Mouse (Mus musculus): ENCODE results near the gene Sfrp5. TPM values are rescaled to one million over a fixed set of nuclear protein-coding genes. Genes with fewer than 3 reads are reported as not detected.

Sfrp5 gene
- polyA plus RNA-seq, 1 experiment from 2014 or later, result 4.1 TPM

DNA sequence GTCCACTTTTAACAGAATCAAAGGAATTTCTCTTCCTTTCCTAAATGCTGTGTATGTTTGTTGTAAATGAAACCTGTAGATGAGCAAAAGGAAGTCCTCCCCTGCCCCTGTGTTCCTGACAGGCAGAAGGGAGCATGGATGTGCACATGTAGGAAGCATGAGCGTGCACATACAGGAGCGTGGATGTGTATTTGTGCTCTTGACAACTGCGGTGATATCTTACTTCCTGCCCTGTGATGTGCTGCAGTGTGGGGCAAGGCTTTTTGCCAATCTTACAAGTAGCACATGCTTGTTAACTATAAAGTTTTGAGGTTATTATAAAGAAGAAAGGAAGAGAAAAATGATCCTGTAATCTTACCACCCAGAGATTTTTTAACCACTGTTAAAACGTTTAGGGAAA lies 12.3 kb downstream of the Sfrp5 start:
- Histone ChIP-seq H3K9ac (ENCODE audit: low read length) (no peak overlapping the region), H3K4me3 (ENCODE audit: low read depth, low read length) (no peak overlapping the region), H3K4me2 (ENCODE audit: low read depth) (no peak overlapping the region), H3K4me1 (ENCODE audit: control insufficient read depth, insufficient read depth, low read length) (no peaks in the 10 kb centered on the region), H3K9me3 (ENCODE audit: control insufficient read depth, low read length) (no peaks in the 10 kb centered on the region; the same call in 1 of the 2 replicates), H3K36me3 (ENCODE audit: control insufficient read depth, insufficient read depth, low read length) (peaks cover 8% of the 10 kb centered on the region; the same call in 1 of the 2 replicates), H3K27ac (ENCODE audit: low read depth, low read length) (no peak overlapping the region), H3K27me3 (ENCODE audit: control insufficient read depth, insufficient read depth, low read length) (no peaks in the 10 kb centered on the region)
- no peak for ATAC-seq (ENCODE audit: insufficient read depth, low FRiP score, low TSS enrichment)
- DNase-seq (ENCODE audit: low spot score), result no peak
- 87% methylated on average over 4 of the region's 4 CpGs for WGBS

DNA sequence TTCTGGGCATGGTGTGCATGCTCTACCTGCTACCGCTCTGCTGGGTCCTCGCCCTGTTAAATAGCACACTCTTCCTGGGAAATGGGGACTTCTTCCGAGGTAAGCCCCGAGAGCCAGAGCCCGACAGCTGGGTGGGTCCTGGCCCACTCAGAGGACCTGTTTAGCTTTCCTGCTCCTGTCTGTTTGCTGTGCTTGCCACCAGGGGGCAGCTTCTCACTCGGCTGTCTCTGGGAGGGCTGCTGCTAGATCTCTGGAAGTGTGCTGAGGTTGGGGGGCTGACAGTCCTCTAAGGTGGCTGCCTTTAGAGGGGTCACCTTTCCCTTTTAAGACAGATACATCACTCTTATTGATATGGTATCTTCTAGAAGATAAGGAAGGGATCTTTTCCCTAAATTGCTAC lies 19.4 kb downstream of the Sfrp5 start:
- Histone ChIP-seq H3K9me3 (ENCODE audit: control insufficient read depth, low read length) (no peaks in the 10 kb centered on the region), H3K4me1 (ENCODE audit: control insufficient read depth, insufficient read depth, low read length) (no peaks in the 10 kb centered on the region), H3K4me3 (ENCODE audit: low read depth, low read length) (no peak overlapping the region), H3K4me2 (ENCODE audit: low read depth) (no peak overlapping the region), H3K36me3 (ENCODE audit: control insufficient read depth, insufficient read depth, low read length) (peaks cover 7% of the 10 kb centered on the region), H3K9ac (ENCODE audit: low read length) (no peak overlapping the region), H3K27ac (ENCODE audit: low read depth, low read length) (no peak overlapping the region), H3K27me3 (ENCODE audit: control insufficient read depth, insufficient read depth, low read length) (no peaks in the 10 kb centered on the region)
- WGBS, result 65% methylated on average over 6 of the region's 6 CpGs
- DNase-seq (ENCODE audit: low spot score) (no peak), ATAC-seq (ENCODE audit: insufficient read depth, low FRiP score, low TSS enrichment) (no peak)

DNA sequence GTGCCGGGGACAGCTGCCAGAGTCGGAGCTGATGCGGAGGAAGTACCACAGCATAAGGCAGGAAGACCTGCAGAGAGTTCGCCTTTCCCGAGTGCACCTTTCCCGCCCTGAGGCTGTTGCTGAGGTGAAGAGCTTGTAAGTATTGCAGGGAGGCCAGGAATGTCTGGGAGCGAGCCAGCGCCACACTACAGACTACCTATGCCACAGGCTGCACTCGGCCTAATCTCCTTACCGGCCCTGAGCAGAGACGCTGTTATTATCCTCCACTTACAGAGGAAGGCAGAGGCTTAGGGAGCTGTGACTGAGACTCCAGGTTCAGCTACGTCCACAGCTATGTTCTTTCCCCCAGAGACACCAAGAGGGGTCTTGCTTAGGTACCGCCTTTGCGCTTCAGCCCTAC lies 22.7 kb downstream of the Sfrp5 start:
- no peaks in the 10 kb centered on the region for H3K4me1 ChIP-seq (ENCODE audit: control insufficient read depth, insufficient read depth, low read length)
- H3K4me2 ChIP-seq (ENCODE audit: low read depth), result no peak overlapping the region
- ATAC-seq (ENCODE audit: insufficient read depth, low FRiP score, low TSS enrichment) (no peak), DNase-seq (ENCODE audit: low spot score) (no peak)
- peaks cover 2% of the 10 kb centered on the region for H3K36me3 ChIP-seq (ENCODE audit: control insufficient read depth, insufficient read depth, low read length)
- no peaks in the 10 kb centered on the region for H3K27me3 ChIP-seq (ENCODE audit: control insufficient read depth, insufficient read depth, low read length)
- no peak overlapping the region for H3K9ac ChIP-seq (ENCODE audit: low read length)
- H3K9me3 ChIP-seq (ENCODE audit: control insufficient read depth, low read length), result no peaks in the 10 kb centered on the region
- H3K4me3 ChIP-seq (ENCODE audit: low read depth, low read length), result no peak overlapping the region
- 91% methylated on average over 14 of the region's 14 CpGs for WGBS
- no peak overlapping the region for H3K27ac ChIP-seq (ENCODE audit: low read depth, low read length)

DNA sequence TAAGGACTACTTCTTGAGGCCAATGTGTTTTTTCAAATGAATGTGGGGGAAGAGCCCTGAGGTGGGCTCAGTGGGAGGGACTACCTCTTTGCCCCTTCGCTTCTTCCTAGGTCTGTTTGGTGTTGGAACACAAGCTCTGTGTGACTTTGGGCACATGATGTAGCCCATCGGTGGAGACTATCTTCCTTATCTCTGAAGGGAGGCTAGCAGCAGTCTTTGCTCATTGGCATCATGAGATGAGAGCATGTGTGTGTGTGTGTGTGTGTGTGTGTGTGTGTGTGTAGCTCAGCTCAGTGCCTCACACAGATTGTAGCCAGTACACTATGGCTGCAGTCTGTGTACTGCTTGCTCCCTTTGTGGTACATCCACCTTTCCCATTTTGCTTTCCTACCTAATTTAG lies 24.6 kb downstream of the Sfrp5 start:
- no peaks in the 10 kb centered on the region for H3K4me1 ChIP-seq (ENCODE audit: control insufficient read depth, insufficient read depth, low read length)
- no peaks in the 10 kb centered on the region for H3K27me3 ChIP-seq (ENCODE audit: control insufficient read depth, insufficient read depth, low read length)
- no peaks in the 10 kb centered on the region for H3K9me3 ChIP-seq (ENCODE audit: control insufficient read depth, low read length)
- H3K4me3 ChIP-seq (ENCODE audit: low read depth, low read length), result no peak overlapping the region
- WGBS, result 100% methylated on average over 2 of the region's 2 CpGs
- H3K4me2 ChIP-seq (ENCODE audit: low read depth), result no peak overlapping the region
- ATAC-seq (ENCODE audit: insufficient read depth, low FRiP score, low TSS enrichment), result no peak
- H3K36me3 ChIP-seq (ENCODE audit: control insufficient read depth, insufficient read depth, low read length), result peaks cover 2% of the 10 kb centered on the region
- no peak for DNase-seq (ENCODE audit: low spot score)
- no peak overlapping the region for H3K27ac ChIP-seq (ENCODE audit: low read depth, low read length)
- no peak overlapping the region for H3K9ac ChIP-seq (ENCODE audit: low read length)

DNA sequence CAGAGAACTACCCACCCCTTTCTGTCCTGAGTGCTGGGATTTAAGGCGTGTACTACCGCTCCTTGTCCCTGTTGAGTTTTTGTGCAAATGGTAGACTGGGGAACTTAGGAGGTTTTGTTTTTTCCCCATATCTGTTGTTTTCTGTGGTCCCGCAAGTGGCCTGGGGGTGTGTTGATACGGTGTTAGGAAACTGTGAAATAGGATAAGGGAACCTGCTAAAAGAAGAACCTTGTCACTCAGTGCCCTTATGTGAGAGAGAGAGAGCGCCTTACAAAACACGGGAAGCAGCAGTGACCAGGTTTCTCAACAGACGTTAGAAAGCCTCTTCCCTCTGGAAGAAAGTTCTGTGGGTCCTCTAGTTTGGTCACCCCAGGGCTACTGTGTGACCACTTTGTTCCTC lies 25.2 kb downstream of the Sfrp5 start:
- Histone ChIP-seq H3K27me3 (ENCODE audit: control insufficient read depth, insufficient read depth, low read length) (no peaks in the 10 kb centered on the region), H3K9ac (ENCODE audit: low read length) (no peak overlapping the region), H3K9me3 (ENCODE audit: control insufficient read depth, low read length) (no peaks in the 10 kb centered on the region), H3K4me2 (ENCODE audit: low read depth) (no peak overlapping the region), H3K4me1 (ENCODE audit: control insufficient read depth, insufficient read depth, low read length) (no peaks in the 10 kb centered on the region), H3K27ac (ENCODE audit: low read depth, low read length) (no peak overlapping the region), H3K36me3 (ENCODE audit: control insufficient read depth, insufficient read depth, low read length) (peaks cover 2% of the 10 kb centered on the region; the same call in 1 of the 2 replicates), H3K4me3 (ENCODE audit: low read depth, low read length) (no peak overlapping the region)
- no peak for DNase-seq (ENCODE audit: low spot score)
- no peak for ATAC-seq (ENCODE audit: insufficient read depth, low FRiP score, low TSS enrichment)
- 91% methylated on average over 7 of the region's 7 CpGs for WGBS

DNA sequence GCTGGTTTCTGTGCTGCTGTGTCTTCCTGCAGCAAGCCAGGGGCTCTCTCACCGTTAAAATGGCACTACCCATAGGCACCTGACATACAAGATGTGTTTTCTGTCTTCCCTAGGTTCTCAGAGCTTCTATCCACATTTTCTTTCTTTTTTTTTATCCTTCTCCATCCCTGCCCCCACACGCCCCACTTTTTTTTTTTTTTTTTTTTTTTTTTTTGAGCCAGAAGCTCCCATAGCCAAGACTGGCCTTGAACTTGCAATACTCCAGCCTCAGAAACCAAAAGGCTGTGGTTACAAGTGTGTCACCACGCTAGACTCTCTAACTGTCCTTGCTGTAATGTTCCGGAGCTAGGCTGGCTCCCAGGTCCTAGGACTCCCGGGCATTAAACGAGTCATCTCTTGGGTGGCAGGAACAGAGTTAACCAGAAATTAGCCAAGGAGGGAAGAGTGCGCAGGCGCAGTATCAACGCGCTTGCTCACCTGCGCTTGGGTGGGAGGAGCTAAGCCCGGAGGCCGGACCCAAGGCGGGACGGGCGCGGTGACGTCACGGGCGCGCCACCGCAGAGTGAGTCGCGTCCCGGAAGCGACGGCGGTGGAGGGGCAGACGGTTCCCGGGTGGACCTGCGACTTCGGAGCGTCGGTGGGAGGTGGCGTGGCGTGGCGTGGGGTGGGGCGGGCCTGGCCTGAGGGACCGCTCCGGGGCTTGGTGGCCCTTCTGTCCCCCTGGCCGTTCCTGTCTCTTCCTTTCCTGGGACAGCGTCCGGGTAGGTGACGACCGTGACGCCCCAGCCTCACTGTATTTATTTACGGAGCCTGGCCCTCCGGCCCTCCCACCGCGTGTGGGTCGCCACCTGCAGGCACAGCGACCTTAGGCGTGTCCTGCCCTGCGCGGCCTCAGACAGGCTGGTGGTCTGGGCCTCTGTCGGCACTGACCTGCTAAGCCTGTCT lies 31.8 kb downstream of the Sfrp5 start:
- DNase-seq (ENCODE audit: low spot score), result peak; percentile 95
- H3K9ac ChIP-seq (ENCODE audit: low read length), result peak overlapping the region; percentile 76
- H3K36me3 ChIP-seq (ENCODE audit: control insufficient read depth, insufficient read depth, low read length), result no peaks in the 10 kb centered on the region
- H3K27ac ChIP-seq (ENCODE audit: low read depth, low read length), result no peak overlapping the region
- H3K4me1 ChIP-seq (ENCODE audit: control insufficient read depth, insufficient read depth, low read length), result peaks cover 7% of the 10 kb centered on the region; the same call in 1 of the 2 replicates
- peak overlapping the region; percentile 78 for H3K4me2 ChIP-seq (ENCODE audit: low read depth)
- no peaks in the 10 kb centered on the region for H3K9me3 ChIP-seq (ENCODE audit: control insufficient read depth, low read length)
- ATAC-seq (ENCODE audit: insufficient read depth, low FRiP score, low TSS enrichment), result peak; percentile 88
- no peaks in the 10 kb centered on the region for H3K27me3 ChIP-seq (ENCODE audit: control insufficient read depth, insufficient read depth, low read length)
- WGBS, result 2% methylated on average over 55 of the region's 56 CpGs
- peak overlapping the region; percentile 75 for H3K4me3 ChIP-seq (ENCODE audit: low read depth, low read length)

DNA sequence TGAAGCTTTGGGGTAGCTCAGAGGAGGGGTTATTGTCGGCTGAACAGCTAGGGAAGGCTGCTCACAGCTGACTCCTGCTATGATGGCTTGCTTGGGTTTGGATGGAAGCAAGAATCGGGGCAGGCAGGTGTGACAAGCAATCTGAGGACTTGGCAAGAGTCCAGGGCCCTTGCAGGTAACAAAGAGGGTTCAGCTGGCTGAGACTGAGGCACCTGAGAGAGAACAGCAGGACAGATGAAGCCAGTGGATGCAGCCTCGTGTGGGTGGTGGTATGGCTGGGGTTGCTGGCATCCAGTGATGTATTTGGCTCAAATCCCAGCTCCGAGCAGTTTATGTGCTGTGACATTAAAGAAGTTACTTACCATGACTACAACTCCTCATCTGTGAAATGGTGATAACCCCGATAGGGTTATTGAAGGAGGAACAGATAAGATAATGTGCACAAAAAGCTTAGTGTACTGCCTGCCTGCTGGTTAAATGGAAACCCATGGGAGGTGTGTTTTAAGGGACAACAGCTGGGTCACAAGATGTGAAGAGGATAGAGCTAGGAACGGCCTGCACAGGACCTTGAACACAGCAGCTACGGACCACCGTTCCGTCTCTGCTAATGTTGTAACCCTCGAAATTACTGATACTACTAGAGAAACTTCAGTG lies 32.6 kb downstream of the Sfrp5 start:
- WGBS, result 83% methylated on average over 10 of the region's 10 CpGs
- Histone ChIP-seq H3K4me3 (ENCODE audit: low read depth, low read length) (no peak overlapping the region), H3K9me3 (ENCODE audit: control insufficient read depth, low read length) (no peaks in the 10 kb centered on the region), H3K9ac (ENCODE audit: low read length) (no peak overlapping the region), H3K27ac (ENCODE audit: low read depth, low read length) (no peak overlapping the region), H3K36me3 (ENCODE audit: control insufficient read depth, insufficient read depth, low read length) (no peaks in the 10 kb centered on the region), H3K4me1 (ENCODE audit: control insufficient read depth, insufficient read depth, low read length) (peaks cover 7% of the 10 kb centered on the region; the same call in 1 of the 2 replicates), H3K27me3 (ENCODE audit: control insufficient read depth, insufficient read depth, low read length) (no peaks in the 10 kb centered on the region), H3K4me2 (ENCODE audit: low read depth) (no peak overlapping the region)
- ATAC-seq (ENCODE audit: insufficient read depth, low FRiP score, low TSS enrichment), result no peak
- DNase-seq (ENCODE audit: low spot score), result no peak

DNA sequence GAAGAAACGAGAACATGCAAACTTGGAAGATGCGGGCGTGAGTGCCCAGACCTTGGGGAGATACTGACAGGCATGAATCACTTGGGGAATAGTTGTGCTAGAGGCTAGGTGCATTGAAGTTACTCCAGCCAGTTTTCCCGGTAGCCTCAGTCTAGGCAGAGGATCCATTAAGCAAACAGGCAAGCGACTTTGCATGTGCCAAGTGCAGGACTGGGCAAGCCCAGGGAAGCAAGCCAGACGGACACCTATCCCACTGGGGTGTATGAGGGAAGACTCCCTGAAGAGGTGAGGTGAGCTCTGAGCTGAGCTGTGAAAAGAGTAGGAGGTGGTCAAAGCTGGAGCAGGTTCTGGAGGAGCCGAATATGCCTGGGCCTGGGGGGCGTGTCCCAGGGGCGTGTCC lies 34.6 kb downstream of the Sfrp5 start:
- Histone ChIP-seq H3K27ac (ENCODE audit: low read depth, low read length) (no peak overlapping the region), H3K27me3 (ENCODE audit: control insufficient read depth, insufficient read depth, low read length) (no peaks in the 10 kb centered on the region), H3K9ac (ENCODE audit: low read length) (no peak overlapping the region), H3K4me2 (ENCODE audit: low read depth) (no peak overlapping the region), H3K36me3 (ENCODE audit: control insufficient read depth, insufficient read depth, low read length) (no peaks in the 10 kb centered on the region), H3K4me3 (ENCODE audit: low read depth, low read length) (no peak overlapping the region), H3K4me1 (ENCODE audit: control insufficient read depth, insufficient read depth, low read length) (peaks cover 7% of the 10 kb centered on the region; the same call in 1 of the 2 replicates), H3K9me3 (ENCODE audit: control insufficient read depth, low read length) (no peaks in the 10 kb centered on the region)
- DNase-seq (ENCODE audit: low spot score) (no peak), ATAC-seq (ENCODE audit: insufficient read depth, low FRiP score, low TSS enrichment) (no peak)
- WGBS, result 63% methylated on average over 9 of the region's 9 CpGs

All from neural tube, embryonic 11.5 days (tissue).